ENCODE assay signal across 9 mouse cellular contexts in genomic region chr16:72664806-72665205, GRCm38 (mm10).
DNase-seq lines count a peak whose midpoint lies in the region; ATAC-seq and TF ChIP-seq lines count a peak whose summit lies in the region.
"Had no signal": no experiment of that assay in that cellular context is flagged by ENCODE, and none has a peak within 500 bp of the region (broad histone marks: within the 10 kb centered on the region; RNA-seq: fewer than 3 reads in every experiment).

No protein-coding gene starts in this region.

- no peaks in the 10 kb centered on the region for H3K36me3 ChIP-seq in heart, embryonic 10.5 days
- no peaks in the 10 kb centered on the region for H3K36me3 ChIP-seq in hindbrain, embryonic 12.5 days
- H3K36me3 ChIP-seq in midbrain, embryonic 11.5 days (ENCODE audit: control insufficient read depth, insufficient read depth, low read length) = no peaks in the 10 kb centered on the region

- no peaks in the 10 kb centered on the region for H3K9me3 ChIP-seq in heart, embryonic 10.5 days
- no peaks in the 10 kb centered on the region for H3K9me3 ChIP-seq in hindbrain, embryonic 12.5 days (replicated peaks)
- H3K9me3 ChIP-seq in midbrain, embryonic 11.5 days (ENCODE audit: control insufficient read depth, low read length) = no peaks in the 10 kb centered on the region

- DNase-seq in heart, embryonic 10.5 days (ENCODE audit: low spot score) = no peak
- DNase-seq in heart, postnatal 14 days = no peak
- peak; percentile 91 for DNase-seq in midbrain, embryonic 11.5 days (ENCODE audit: low spot score, missing footprints)
- DNase-seq in thymus, adult 18-20 months = no peak
- DNase-seq in right cerebral cortex, postnatal 14 days = no peak
- DNase-seq in right cerebral cortex, adult 2 months (ENCODE audit: low spot score in 2 of 2) = no peak
- DNase-seq: B cell, adult 2 months had no signal

- TF ChIP-seq CTCF in cortical plate, adult 2 months (IDR thresholded peaks at IDR 0.05; ENCODE audit: extremely low read depth, insufficient read depth, low read length) = no peak

- peak overlapping the region; percentile 83 for H3K9ac ChIP-seq in hindbrain, embryonic 12.5 days
- peak overlapping the region; percentile 78 for H3K9ac ChIP-seq in midbrain, embryonic 11.5 days (ENCODE audit: low read length)

- peak overlapping the region; percentile 88 for H3K4me3 ChIP-seq in heart, embryonic 10.5 days
- H3K4me3 ChIP-seq in cortical plate, adult 2 months (ENCODE audit: insufficient read depth, low read length) = peak overlapping the region; percentile 58; the same call in 1 of the 2 replicates
- peak overlapping the region; percentile 66 for H3K4me3 ChIP-seq in hindbrain, embryonic 12.5 days
- peak overlapping the region; percentile 56 for H3K4me3 ChIP-seq in midbrain, embryonic 11.5 days (ENCODE audit: low read depth, low read length)

- no peaks in the 10 kb centered on the region for H3K4me1 ChIP-seq in heart, embryonic 10.5 days
- peaks cover 2% of the 10 kb centered on the region; the same call in 1 of the 2 replicates for H3K4me1 ChIP-seq in cortical plate, adult 2 months (ENCODE audit: control insufficient read depth, insufficient read depth, low read length)
- peaks cover 32% of the 10 kb centered on the region for H3K4me1 ChIP-seq in hindbrain, embryonic 12.5 days
- peaks cover 16% of the 10 kb centered on the region for H3K4me1 ChIP-seq in midbrain, embryonic 11.5 days (ENCODE audit: control insufficient read depth, insufficient read depth, low read length)

- 5% methylated on average over 4 of the region's 4 CpGs for WGBS in heart, embryonic 10.5 days
- WGBS in hindbrain, embryonic 12.5 days = 12% methylated on average over 4 of the region's 4 CpGs
- 11% methylated on average over 4 of the region's 4 CpGs for WGBS in midbrain, embryonic 11.5 days

- peak overlapping the region; percentile 68 for H3K4me2 ChIP-seq in hindbrain, embryonic 12.5 days (replicated peaks)
- peak overlapping the region; percentile 57 for H3K4me2 ChIP-seq in midbrain, embryonic 11.5 days

- intact Hi-C loops in heart, postnatal 14 days (cut with DNase I) = loop anchor here (5.0 kb wide), 2 partner anchors 137 to 312 kb away; no protein-coding TSS in a partner anchor

- ATAC-seq in hindbrain, embryonic 12.5 days (ENCODE audit: low FRiP score) = no peak
- ATAC-seq in midbrain, embryonic 11.5 days (ENCODE audit: low FRiP score) = no peak

- H3K27ac ChIP-seq in heart, embryonic 10.5 days = peak overlapping the region; percentile 93
- H3K27ac ChIP-seq in cortical plate, adult 2 months (ENCODE audit: insufficient read depth, low read length) = no peak overlapping the region
- no peak overlapping the region for H3K27ac ChIP-seq in hindbrain, embryonic 12.5 days
- H3K27ac ChIP-seq in midbrain, embryonic 11.5 days (ENCODE audit: low read depth, low read length) = no peak overlapping the region

- TF ChIP-seq POLR2A in cortical plate, adult 2 months (IDR thresholded peaks at IDR 0.05; ENCODE audit: extremely low read depth, insufficient read depth, low read length) = no peak

- H3K27me3 ChIP-seq in heart, embryonic 10.5 days (ENCODE audit: insufficient read depth, poor library complexity, severe bottlenecking) = no peaks in the 10 kb centered on the region
- no peaks in the 10 kb centered on the region for H3K27me3 ChIP-seq in hindbrain, embryonic 12.5 days
- no peaks in the 10 kb centered on the region for H3K27me3 ChIP-seq in midbrain, embryonic 11.5 days (ENCODE audit: control insufficient read depth, insufficient read depth, low read length)
